Mouse (Mus musculus): ENCODE measurements around the gene Fam222b.
A peak's percentile ranks its signal among the peaks of the same experiment; 100 is the strongest.
"Not testable (repeated sequence)": the region's sequence is repeated elsewhere in the genome, so short reads cannot be mapped to it uniquely, and the experiment has no call there.

Gene Fam222b

GRCm38 (mm10) chr11:78179438-78179999 is 85.1 kb downstream of the Fam222b start:
- DNase-seq (ENCODE audit: low spot score in 2 of 2) = no peak

GRCm38 (mm10) chr11:78180081-78180761 is 85.8 kb downstream of the Fam222b start:
- no peak for DNase-seq (ENCODE audit: low spot score in 2 of 2)

- DNase-seq (ENCODE audit: low spot score in 2 of 2) = no peak
These were observed 87.4 kb downstream of the Fam222b start for GRCm38 (mm10) chr11:78181830-78182357.

- DNase-seq (ENCODE audit: low spot score in 2 of 2) = no peak
These were observed 88.0 kb downstream of the Fam222b start for GRCm38 (mm10) chr11:78182450-78182849.

- DNase-seq (ENCODE audit: low spot score in 2 of 2) = peak; percentile 80 to 81
These were observed 88.7 kb downstream of the Fam222b start, which contains the start of gene Rpl23a for GRCm38 (mm10) chr11:78182961-78183844. TSS of gene Rpl23a (minus strand) at chr11:78183584.

GRCm38 (mm10) chr11:78183884-78184514 is 89.5 kb downstream of the Fam222b start:
- DNase-seq (ENCODE audit: low spot score in 2 of 2) = no peak

GRCm38 (mm10) chr11:78184702-78185101 is 90.2 kb downstream of the Fam222b start:
- not testable (repeated sequence) for DNase-seq (ENCODE audit: low spot score in 2 of 2)

GRCm38 (mm10) chr11:78188331-78189233 is 94.1 kb downstream of the Fam222b start, which contains the start of gene Rab34:
TSS of gene Rab34 (plus strand) at chr11:78188430.
- DNase-seq (ENCODE audit: low spot score in 2 of 2) = no peak

- no peak for DNase-seq (ENCODE audit: low spot score in 2 of 2)
These were observed 95.0 kb downstream of the Fam222b start for GRCm38 (mm10) chr11:78189234-78190040.

GRCm38 (mm10) chr11:78190041-78190440 is 95.6 kb downstream of the Fam222b start:
- no peak for DNase-seq (ENCODE audit: low spot score in 2 of 2)

- no peak for DNase-seq (ENCODE audit: low spot score in 2 of 2)
These were observed 98.7 kb downstream of the Fam222b start, which contains the start of gene Proca1 for GRCm38 (mm10) chr11:78193113-78193512. TSS of gene Proca1 (plus strand) at chr11:78193392.

- DNase-seq (ENCODE audit: low spot score in 2 of 2) = peak; percentile 67 to 89
These were observed 100.1 kb downstream of the Fam222b start for GRCm38 (mm10) chr11:78194411-78195100.

GRCm38 (mm10) chr11:78195101-78195863 is 100.8 kb downstream of the Fam222b start:
- no peak for DNase-seq (ENCODE audit: low spot score in 2 of 2)

- no peak for DNase-seq (ENCODE audit: low spot score in 2 of 2)
These were observed 107.9 kb downstream of the Fam222b start for GRCm38 (mm10) chr11:78202372-78202771.

- no peak for DNase-seq (ENCODE audit: low spot score in 2 of 2)
These were observed 109.8 kb downstream of the Fam222b start for GRCm38 (mm10) chr11:78204287-78204686.

GRCm38 (mm10) chr11:78205361-78206206 is 111.1 kb downstream of the Fam222b start:
- no peak for DNase-seq (ENCODE audit: low spot score in 2 of 2)
